Mouse (Mus musculus): ENCODE data around the gene Dock4.

The Dock4 gene

DNA sequence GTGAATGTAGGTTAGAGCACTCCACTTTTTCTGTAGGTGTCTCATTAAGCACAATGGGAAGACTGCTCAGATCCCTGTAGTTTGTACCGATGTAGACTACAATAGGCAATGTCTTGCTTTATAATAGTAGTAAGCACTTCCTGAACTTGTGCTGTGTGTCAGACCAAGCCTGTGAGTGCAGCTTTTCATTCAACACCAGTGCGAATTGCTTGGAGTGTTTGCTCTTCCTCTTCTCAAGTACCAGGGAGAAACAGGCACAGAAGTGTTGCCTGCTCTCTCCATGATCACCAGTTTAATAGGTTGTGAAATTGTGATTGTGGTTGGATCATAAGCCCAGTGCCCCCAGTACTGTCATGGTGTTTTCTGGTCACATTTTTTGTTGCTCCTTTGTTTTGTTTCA lies 18.1 kb downstream of the Dock4 start:
- no peak for DNase-seq

GRCm38 (mm10) chr12:40464282-40464681 lies 18.5 kb downstream of the Dock4 start:
- no peak for DNase-seq

- no peak for DNase-seq
Measured at GRCm38 (mm10) chr12:40468235-40468634, 22.5 kb downstream of the Dock4 start.

DNA sequence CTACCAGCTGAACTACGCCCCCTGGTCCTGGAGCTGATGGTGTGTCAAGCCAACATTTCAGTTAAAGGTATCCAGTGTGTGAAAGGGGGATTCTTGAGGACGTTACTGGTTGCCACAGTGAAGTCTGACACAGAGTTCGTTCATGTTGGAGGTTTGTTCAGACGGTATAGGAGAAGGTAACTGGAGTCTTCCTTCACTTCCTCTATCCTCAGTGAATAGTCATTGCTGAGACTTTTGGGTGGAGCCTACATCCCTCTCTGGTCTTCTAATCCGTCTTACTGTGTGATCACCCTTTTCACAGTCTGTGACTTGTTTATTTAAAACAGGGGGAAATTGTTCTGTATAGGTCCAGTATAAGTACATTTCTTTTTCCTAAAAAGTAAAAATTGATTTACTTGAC lies 23.3 kb downstream of the Dock4 start:
- no peak for DNase-seq

DNA sequence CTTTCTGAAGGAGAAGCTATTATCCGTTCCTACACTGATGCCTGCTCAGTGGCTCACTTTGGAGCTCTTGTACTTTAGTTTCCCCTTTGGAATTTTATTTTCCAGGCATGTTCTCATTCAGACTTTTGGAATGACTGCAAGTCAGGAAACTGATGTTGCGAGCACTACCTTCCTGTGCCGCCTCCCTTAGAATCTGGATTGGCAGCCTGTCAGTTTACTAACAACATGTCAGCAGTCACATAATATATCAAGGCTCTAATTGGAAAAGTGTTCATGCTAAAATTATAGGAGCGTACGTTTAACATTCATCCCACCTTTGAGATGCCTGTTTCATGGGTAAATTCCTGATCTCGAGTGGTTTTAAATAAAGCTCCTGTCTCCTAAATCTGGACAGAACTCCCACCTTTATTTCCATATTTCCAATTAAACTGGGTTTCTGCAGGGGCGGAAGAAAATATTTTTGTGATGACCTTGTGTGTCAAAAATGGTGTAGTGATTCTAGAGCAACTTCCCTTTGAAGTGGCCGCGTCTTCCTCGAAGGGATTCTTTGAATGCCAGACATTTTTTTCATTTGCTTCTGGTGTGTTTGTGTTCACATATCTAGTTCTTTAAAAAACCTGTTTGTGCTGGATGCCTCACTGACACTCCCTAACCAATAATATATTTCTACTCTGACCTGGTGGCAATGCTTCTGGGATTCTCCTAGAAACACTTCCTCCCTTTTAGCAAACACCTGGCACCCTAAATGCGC lies 26.1 kb downstream of the Dock4 start:
- no peak for DNase-seq

DNA sequence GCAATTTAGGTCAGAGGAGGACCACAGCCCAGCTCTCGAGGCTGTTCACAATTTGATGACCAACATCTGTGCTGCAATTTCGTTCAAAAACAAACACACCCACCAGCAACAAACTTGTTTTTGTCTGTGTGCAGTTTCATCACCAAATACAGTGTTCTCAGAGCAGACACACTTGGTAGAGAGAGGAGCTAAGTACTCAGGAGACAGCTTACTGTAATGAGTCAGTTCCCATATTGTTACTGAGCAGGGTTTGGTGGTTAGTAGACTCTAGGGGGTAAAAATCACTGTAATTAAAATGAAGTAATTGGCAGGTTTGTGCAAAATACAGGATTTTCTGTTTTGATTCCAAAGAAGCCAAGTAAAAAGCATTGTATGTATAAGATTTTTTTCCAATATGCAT lies 28.0 kb downstream of the Dock4 start:
- DNase-seq: no peak

DNA sequence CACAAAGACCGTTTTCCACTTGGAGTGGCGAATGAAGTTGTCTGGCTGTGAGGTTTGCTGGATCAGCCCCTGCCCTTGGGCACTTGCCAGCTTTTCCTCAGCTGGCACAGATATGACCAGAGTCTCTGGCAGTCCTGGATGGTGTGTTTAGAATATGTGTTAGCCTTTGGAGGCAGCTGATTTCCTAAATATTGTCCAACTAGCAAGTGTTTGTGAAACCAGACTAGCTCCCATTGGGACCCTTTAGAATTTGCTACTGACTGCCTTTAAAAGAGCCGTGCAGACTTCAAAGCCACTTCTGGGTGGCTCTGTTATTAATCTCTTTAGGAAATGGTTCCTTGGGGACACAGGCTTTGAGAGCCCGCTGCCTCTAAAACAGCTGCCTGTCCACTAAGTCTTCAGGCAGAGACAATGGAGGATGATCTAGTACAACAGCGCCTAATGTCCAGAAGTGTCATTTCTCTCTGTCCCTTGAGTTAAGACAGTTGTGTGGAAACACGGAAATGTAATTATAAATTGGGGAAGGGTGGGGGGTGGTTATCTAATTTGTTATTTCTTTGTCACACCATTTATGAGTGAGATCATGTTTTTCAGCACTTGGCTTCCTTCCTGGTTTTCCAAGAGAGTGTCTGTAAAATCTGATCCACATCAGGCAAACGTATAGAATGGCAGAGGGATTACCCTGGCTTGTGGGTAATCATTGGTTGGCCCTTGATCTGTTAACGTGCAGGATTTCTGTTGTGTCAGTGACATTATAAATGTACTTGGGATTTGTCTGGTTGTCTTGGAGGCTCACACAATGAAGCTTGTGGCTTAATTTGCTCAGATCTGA lies 32.1 kb downstream of the Dock4 start:
- DNase-seq: no peak

DNA sequence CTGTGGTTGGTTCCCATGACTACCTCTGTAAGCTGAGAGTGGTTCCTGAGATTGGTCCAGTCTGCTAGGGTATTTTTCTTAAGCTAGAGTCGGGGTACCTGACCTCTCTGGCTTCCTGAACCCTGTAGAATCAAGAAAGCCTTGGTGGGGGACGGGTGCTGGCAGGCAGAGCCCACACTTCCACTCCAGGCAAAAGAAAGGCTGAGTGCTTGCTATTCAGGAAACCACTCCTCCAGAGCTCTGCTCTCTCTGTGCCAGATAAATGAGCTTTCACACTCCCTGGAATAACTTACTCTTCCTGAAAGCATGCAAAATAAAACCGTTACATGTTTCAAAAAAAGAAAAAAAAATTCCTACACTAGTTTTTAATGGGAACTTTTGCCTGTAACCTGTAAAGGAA lies 38.5 kb downstream of the Dock4 start:
- DNase-seq: no peak

- no peak for DNase-seq
Measured at GRCm38 (mm10) chr12:40485210-40485609, 39.5 kb downstream of the Dock4 start.

- no peak for DNase-seq
Measured at GRCm38 (mm10) chr12:40486047-40486837, 40.5 kb downstream of the Dock4 start.

GRCm38 (mm10) chr12:40496387-40496786 lies 50.6 kb downstream of the Dock4 start:
- DNase-seq: no peak

GRCm38 (mm10) chr12:40497806-40498205 lies 52.1 kb downstream of the Dock4 start:
- no peak for DNase-seq

DNA sequence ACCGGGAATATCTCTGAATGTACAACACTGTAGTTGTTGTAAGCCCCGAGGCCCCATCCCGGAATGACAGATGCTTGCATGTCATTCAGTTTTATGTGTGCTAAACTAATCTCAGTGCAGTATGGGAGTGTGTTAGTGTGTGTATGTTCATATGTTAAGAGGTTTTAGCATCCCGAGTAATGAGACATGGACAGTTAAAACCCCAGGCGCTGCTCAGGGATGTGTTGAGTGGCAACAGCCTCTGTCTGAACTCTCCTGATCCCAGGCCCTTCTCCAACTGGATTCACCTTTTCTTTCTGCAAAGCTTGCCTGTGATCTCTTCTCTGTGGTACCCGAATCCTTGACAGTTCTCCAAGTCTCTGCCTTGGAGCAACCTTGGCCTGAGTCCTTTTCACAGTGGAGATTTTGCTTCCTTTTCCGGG lies 52.5 kb downstream of the Dock4 start:
- no peak for DNase-seq

GRCm38 (mm10) chr12:40498928-40499626 lies 53.3 kb downstream of the Dock4 start:
- DNase-seq: no peak

GRCm38 (mm10) chr12:40499627-40500329 lies 54.0 kb downstream of the Dock4 start:
- no peak for DNase-seq

DNA sequence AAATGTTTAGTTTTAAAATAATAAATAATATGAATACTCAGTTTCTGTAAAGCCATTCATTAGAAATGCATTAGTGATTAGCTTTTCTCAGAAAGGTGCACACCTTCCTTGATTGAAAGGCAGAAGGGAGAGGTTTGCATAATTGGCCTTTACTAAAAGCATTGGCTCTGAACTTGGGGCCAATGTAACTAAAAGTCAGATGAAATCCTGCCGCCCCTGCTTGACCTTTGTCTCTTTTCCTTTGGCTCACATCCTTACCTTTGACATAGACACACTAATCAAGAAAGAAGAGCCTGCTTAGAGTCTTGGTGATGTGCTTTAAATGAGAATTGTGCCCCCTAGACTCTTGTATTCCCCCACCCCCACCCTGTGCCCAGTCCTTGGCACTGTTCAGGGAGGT lies 55.4 kb downstream of the Dock4 start:
- DNase-seq: no peak

DNA sequence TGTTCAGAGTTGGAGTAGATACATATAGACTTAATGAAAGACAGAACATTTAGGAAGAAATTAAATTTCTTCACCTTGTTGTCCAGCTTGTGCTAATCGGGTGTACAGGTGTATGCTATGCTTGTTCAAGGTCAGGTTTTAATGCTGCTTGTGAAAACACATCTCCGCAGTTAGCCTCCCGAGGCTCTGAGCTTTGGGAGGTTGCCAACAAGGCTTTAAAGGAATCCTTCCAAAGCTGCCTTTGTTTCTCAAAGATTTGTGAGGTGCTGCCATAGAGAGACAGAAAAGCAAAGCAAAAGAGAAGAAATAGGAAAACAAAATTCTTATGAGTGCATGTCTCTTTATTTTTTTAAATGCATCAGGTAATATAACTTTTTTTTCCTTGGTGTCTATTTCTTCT lies 57.8 kb downstream of the Dock4 start:
- no peak for DNase-seq

- no peak for DNase-seq
Measured at GRCm38 (mm10) chr12:40504687-40505086, 58.9 kb downstream of the Dock4 start.

DNA sequence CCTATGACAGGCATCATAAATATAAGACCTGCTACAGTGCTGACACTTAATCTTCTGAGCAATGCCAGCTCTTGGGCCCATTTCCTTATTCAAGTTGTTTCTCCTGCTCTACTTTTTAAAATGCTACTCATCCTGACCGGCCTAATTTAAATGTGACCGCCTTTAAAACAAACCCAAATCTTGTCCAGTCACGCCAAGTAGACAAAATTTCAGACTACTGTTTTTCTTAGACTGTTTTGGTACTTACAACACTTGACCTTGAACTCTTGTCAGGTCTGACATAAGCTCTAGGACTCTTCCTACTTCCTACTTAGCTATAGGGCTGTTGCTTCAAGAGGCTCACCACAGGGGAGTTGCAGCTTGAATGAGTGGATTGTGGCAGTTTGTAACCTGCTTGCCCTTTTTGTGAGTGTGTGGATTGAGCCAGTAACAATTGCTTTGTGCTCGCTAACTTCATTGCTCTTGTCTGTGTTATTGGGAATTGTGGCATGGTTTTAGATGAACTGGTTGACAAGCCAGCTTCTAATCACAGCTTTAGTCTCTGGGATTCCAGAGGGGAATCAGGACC lies 62.2 kb downstream of the Dock4 start:
- no peak for DNase-seq

GRCm38 (mm10) chr12:40508416-40508815 lies 62.7 kb downstream of the Dock4 start:
- DNase-seq: no peak

GRCm38 (mm10) chr12:40511643-40512369 lies 66.1 kb downstream of the Dock4 start:
- DNase-seq: no peak
